Mouse (Mus musculus) thymus, adult 2 months (tissue): ENCODE results near the gene Bcl3.

Experiments
- CTCF ChIP-seq: fragments of 200-500 bp; IDR thresholded peaks from 2 replicates; pipeline ENCODE4 v1.5.1; 2012; ENCODE audit warnings: mild to moderate bottlenecking, control low read depth, low read length, moderate library complexity, borderline replicate concordance; ENCODE audit not compliant: control insufficient read depth, poor library complexity, insufficient read depth; ENCODE audit errors: extremely low read depth
- POLR2A ChIP-seq: fragments of 200-500 bp; IDR thresholded peaks from 2 replicates; pipeline ENCODE4 v1.6.1; 2012; ENCODE audit warnings: mild to moderate bottlenecking, low read length, control low read depth, moderate library complexity; ENCODE audit not compliant: control insufficient read depth, poor library complexity, insufficient read depth; ENCODE audit errors: extremely low read depth

GRCm38 (mm10) chr7:19830682-19831156 lies 8.1 kb upstream of the Bcl3 start:
- TF ChIP-seq CTCF (no peak), POLR2A (no peak)
